Mouse (Mus musculus) right cerebral cortex, postnatal 36 days (tissue): Measurements from ENCODE around the gene Olfr170.
"Not testable (repeated sequence)": the region's sequence is repeated elsewhere in the genome, so short reads cannot be mapped to it uniquely, and the experiment has no call there.

Source experiments
- DNase-seq, 2 experiments: peaks; one replicate each; pipeline ENCODE4 v3.0.0; 2022; ENCODE audit warnings: low spot score in 2 of 2, mixed read lengths in 1 of 2

Olfr170 gene

GRCm38 (mm10) chr16:19611782-19612181 lies at the start of gene Olfr170:
Olfr170 (minus strand) TSS chr16:19611882.
- DNase-seq: not testable (repeated sequence)

DNA sequence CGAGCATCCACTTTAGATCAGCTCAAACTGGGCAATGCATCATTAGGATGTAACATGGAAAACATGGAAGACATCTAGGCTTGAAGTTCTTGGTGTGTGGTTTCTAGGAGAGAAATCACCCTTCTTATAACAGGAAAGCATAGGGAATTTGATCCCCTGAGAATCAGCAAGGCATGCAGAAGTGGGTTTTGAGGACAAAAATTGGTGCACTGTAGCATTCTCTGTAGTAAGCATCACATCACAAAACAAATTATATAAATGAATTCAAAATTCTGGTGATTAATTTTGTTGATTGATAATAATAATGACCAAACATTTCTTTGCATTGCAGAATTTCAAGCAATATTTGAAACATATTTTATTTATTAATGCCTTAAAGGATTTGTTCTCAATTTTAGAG lies 18.1 kb upstream of the Olfr170 start, which contains the start of gene Olfr171:
Olfr171 (minus strand) TSS at position 101 of the 400 bp plus-strand sequence.
- no peak for DNase-seq

DNA sequence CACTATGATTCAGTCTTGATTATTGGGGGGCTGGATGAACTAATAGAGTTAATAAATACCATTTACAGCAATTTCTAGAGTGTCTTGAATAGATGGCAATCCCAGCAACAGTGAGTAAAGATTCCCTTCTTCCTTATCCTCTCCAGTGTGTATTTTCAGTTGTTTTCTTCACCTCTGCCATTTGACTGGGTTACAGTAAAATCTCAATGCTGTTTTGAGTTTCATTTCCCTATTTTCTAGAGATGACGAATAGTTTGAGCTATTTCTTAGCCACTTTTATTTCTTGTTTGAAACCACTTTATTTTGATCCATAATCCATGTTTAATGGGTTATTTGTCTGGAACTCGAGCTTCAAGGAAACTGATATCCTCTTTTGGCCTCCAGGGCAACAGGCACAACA lies 8.5 kb downstream of the Olfr170 start:
- no peak for DNase-seq

DNA sequence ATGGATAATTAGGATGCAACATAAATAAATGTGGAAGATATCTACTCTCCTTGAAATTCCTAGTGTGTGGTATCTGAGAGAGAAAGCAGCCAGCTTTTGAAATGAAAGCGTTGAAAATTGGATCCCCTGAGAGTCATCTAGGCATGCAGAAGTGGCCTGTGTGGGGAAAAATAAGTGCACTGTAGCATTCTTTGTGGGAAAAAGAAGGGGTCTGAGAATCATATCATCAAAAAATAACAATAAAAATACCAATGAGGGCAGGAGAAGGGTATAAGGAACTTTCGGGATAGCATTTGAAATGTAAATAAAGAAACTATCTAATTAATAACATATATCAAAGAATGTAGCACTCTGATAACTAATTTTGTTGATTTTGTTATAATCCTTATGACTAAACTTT lies 40.0 kb downstream of the Olfr170 start, which contains the start of gene Olfr169:
Olfr169 (minus strand) TSS at position 101 of the 400 bp plus-strand sequence.
- not testable (repeated sequence) for DNase-seq
